Mouse (Mus musculus) embryonic facial prominence, embryonic 13.5 days (tissue): ENCODE measurements at regions not wholly inside any gene's neighbourhood (a gene's known extent, or its start where the extent isn't known, plus 50 kb on each side); places are given as distances from the start of the nearest gene placed in this dataset.
"Not testable (repeated sequence)": the region's sequence is repeated elsewhere in the genome, so short reads cannot be mapped to it uniquely, and the experiment has no call there.

ENCODE experiments used
- ATAC-seq: fragments of 200-750 bp; cut with Nextera tagmentation; 2 replicates; pipeline ENCODE4 v1.8.0; 2017; ENCODE audit warnings: low read depth; ENCODE audit not compliant: insufficient number of reproducible peaks, insufficient read depth, low FRiP score, low TSS enrichment
- H3K27ac ChIP-seq: fragments of 300-500 bp; sonication (generic); 2 replicates; pipeline ENCODE4 v1.5.1; 2015; ENCODE audit warnings: moderate library complexity, mild to moderate bottlenecking, inconsistent platforms
- H3K27me3 ChIP-seq: fragments of 300-500 bp; sonication (generic); 2 replicates; pipeline ENCODE4 v1.6.1; 2015; ENCODE audit warnings: mild to moderate bottlenecking, inconsistent platforms
- H3K36me3 ChIP-seq: fragments of 300-500 bp; sonication (generic); 2 replicates; pipeline ENCODE4 v1.6.1; 2015; ENCODE audit warnings: mild to moderate bottlenecking, inconsistent platforms
- H3K4me1 ChIP-seq: fragments of 300-500 bp; sonication (generic); 2 replicates; pipeline ENCODE4 v1.6.1; 2015; ENCODE audit warnings: inconsistent platforms
- H3K4me2 ChIP-seq: fragments of 300-500 bp; sonication (generic); 2 replicates; pipeline ENCODE4 v1.6.1; 2015; ENCODE audit warnings: moderate library complexity, mild to moderate bottlenecking, inconsistent platforms
- H3K4me3 ChIP-seq: fragments of 300-500 bp; sonication (generic); 2 replicates; pipeline ENCODE4 v1.5.1; 2015; ENCODE audit warnings: mild to moderate bottlenecking, inconsistent platforms
- H3K9ac ChIP-seq: fragments of 300-500 bp; sonication (generic); 2 replicates; pipeline ENCODE4 v1.6.1; 2015; ENCODE audit warnings: mild to moderate bottlenecking, inconsistent platforms
- H3K9me3 ChIP-seq: fragments of 300-500 bp; sonication (generic); 2 replicates; pipeline ENCODE4 v1.6.1; 2016; ENCODE audit warnings: inconsistent platforms
- WGBS: fragments of 180-500 bp; shearing (Covaris S2); methylation state at CpG from one replicate; pipeline ENCODE4 v1.1.7; 2015; ENCODE audit warnings: mixed read lengths; 5-methylcytosine and 5-hydroxymethylcytosine counted together

DNA sequence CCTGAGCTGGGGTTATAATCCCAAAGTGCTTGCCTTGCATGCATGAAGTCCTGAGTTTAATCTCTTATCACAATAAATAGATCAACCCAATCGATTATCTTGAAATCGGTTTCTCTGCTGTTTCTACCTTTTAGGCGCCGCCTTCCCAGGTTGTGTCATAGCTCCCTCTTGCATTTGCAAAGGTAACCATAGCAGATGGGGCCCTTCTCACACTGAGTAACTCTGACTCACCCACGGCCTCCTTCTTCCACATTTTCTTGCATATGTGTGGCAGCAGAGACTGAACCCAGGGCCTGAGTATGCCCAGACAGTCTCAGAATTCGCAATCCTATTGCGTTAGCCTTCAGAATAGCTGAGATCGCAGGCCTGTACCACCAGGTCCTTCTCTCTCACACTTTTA, 570.7 kb upstream of the Gm10131 start:
- Histone ChIP-seq H3K4me1 (peaks cover 9% of the 10 kb centered on the region; the same call in 1 of the 2 replicates), H3K9ac (no peak overlapping the region), H3K27me3 (no peaks in the 10 kb centered on the region), H3K36me3 (no peaks in the 10 kb centered on the region), H3K9me3 (no peaks in the 10 kb centered on the region), H3K4me2 (no peak overlapping the region), H3K4me3 (no peak overlapping the region), H3K27ac (no peak overlapping the region)
- ATAC-seq, result no peak
- 94% methylated on average over 8 of the region's 8 CpGs for WGBS

DNA sequence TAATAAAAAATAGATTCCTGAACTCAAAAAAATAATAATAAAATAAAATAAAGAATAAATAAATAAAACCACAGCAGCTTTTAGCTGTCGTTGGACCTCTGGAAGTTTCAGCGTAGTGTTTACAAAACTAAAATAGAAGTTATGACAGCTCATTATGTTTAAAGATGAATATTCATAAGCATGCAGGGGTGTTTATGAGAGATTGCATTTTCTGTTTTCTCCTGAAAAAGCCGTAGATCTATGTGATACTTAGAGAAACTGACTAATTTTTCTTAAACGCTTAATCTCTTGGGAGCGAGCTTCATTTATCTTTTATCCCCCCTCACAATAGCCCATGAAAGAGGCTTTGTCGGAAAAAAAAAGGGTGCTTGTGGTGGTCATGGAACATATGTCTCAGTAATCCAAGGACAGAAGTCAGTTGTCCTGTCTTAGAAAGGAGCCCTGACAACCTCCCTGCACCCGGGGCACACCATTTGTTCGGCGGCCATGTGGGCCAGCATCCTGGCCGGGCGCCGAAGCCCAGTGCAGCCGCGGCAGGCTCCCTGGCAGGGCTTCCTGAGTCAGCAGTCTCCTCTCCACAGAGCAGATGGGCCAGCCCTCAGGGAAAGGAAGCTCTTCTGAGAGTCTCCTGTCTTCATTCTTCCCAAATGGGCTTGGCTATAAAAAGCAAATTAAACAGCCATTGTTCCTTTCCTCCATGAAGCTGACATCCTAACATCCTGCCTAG, 568.2 kb upstream of the Gm10131 start:
- no peaks in the 10 kb centered on the region for H3K36me3 ChIP-seq
- H3K4me2 ChIP-seq, result peak overlapping the region; percentile 44
- 23% methylated on average over 14 of the region's 14 CpGs for whole genome bisulfite sequencing
- 0 out of 2 replicates have a peak overlapping the region, but pooled peaks have one; percentile 44 for H3K9ac ChIP-seq
- no peaks in the 10 kb centered on the region for H3K27me3 ChIP-seq
- peaks cover 9% of the 10 kb centered on the region; the same call in 1 of the 2 replicates for H3K4me1 ChIP-seq
- ATAC-seq, result no peak
- no peak overlapping the region for H3K4me3 ChIP-seq
- peak overlapping the region; percentile 44; the same call in 1 of the 2 replicates for H3K27ac ChIP-seq
- H3K9me3 ChIP-seq, result no peaks in the 10 kb centered on the region

DNA sequence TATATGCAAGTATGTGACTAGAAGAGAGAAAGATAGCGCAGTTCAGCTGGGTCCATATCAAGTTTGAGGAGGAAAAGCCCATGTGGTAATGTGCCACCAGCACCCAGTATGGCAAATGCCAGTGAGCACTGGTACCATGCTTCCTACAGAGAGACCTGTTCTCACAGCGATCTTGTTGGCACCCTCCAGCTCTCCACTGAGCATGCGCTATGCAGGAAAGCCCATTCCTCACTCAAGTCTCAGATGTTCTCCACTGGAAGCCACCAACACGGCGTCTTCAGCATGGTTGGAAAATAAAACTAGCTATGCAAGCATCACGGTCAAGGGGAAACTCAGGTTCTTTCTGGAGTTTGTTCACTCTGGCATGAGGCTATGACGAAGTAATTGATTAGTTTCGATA, 567.3 kb upstream of the Gm10131 start:
- Histone ChIP-seq H3K9ac (no peak overlapping the region), H3K4me2 (no peak overlapping the region), H3K4me3 (no peak overlapping the region), H3K27ac (no peak overlapping the region), H3K9me3 (no peaks in the 10 kb centered on the region), H3K27me3 (no peaks in the 10 kb centered on the region), H3K36me3 (no peaks in the 10 kb centered on the region), H3K4me1 (peaks cover 8% of the 10 kb centered on the region; the same call in 1 of the 2 replicates)
- 92% methylated on average over 8 of the region's 8 CpGs for WGBS
- no peak for ATAC-seq

DNA sequence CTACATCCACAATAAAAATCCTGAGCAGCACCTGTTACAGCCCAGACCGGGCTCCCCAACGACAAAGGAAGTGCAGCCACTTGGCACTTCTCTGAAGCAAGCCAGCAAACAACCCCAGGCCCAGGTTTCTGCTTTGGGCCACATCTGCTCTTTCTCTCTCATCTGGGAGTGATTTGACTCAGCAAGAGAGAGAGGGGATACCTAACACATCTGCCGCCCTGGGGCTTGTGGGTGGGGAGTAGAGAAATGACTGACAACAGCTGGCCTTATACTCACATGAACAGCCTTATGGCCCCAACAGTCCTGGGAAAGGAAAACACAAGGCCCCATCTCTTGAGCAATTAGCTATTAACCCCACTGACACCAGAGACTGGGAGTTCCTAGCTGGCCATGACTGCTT, 560.2 kb upstream of the Gm10131 start:
- no peak for ATAC-seq
- no peak overlapping the region for H3K27ac ChIP-seq
- no peaks in the 10 kb centered on the region for H3K36me3 ChIP-seq
- H3K4me1 ChIP-seq, result peaks cover 13% of the 10 kb centered on the region
- H3K4me3 ChIP-seq, result no peak overlapping the region
- no peaks in the 10 kb centered on the region for H3K9me3 ChIP-seq
- H3K9ac ChIP-seq, result no peak overlapping the region
- H3K27me3 ChIP-seq, result no peaks in the 10 kb centered on the region
- 14% methylated on average over 3 of the region's 3 CpGs for WGBS
- no peak overlapping the region for H3K4me2 ChIP-seq

DNA sequence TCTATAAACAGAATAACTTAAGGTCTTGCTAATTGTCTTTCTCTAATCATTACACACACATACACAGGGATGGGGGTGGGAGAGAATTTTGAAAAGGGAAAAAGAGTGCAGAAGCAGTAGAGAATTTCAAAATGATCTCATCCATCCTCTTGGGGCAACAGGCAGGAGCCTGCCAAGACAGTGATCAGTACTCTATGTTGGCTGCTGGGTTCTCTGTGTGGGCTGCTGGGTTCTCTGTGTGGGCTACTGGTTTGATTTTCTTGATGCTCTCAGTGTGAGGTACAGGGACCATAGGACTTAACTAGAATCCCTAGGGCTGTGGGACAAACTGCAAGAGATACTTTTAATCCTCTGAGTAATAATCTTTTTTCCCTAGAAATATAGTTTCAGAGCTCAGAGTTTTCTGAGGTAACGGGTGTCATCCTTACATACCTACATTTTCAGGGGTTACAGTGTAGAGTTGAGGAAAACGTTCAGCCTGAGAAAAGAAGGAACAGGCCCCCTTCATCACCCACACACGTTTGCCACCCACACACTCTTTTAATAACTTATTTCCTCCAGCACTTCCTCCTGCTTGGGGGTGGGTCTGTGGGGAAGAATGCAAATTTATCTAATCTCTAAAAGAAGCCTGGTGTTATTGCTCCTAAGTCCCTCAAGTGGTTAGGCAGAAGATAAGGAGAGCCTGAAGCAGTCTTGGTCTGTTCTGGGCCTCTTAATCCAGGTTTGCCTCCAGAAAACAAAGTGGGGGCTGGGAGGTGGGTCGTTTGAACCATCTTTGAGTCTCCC, 559.6 kb upstream of the Gm10131 start:
- no peaks in the 10 kb centered on the region for H3K36me3 ChIP-seq
- ATAC-seq, result no peak
- no peak overlapping the region for H3K4me3 ChIP-seq
- no peaks in the 10 kb centered on the region for H3K27me3 ChIP-seq
- no peak overlapping the region for H3K4me2 ChIP-seq
- H3K9ac ChIP-seq, result no peak overlapping the region
- H3K4me1 ChIP-seq, result peaks cover 13% of the 10 kb centered on the region
- no peak overlapping the region for H3K27ac ChIP-seq
- no peaks in the 10 kb centered on the region for H3K9me3 ChIP-seq
- 24% methylated on average over 4 of the region's 4 CpGs for WGBS

DNA sequence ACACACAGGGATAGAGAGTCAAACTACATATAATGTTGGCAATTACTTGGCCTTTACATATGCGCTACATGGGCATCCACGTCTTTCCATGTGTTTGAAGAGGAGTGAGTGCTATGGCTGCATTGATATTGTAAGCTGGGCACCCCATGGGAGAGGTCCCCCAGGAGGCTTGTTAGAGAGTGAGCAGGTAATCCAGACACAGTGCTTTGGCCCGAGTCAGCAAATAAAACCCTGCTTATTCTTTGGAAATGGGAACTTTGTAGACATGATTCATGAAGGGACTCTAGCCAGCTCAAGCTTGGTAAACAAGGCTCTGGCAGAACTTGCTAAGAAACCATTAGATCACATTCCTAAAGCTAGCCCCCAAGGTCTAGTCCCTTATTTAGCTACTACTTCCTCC, 557.6 kb upstream of the Gm10131 start:
- H3K27me3 ChIP-seq, result no peaks in the 10 kb centered on the region

DNA sequence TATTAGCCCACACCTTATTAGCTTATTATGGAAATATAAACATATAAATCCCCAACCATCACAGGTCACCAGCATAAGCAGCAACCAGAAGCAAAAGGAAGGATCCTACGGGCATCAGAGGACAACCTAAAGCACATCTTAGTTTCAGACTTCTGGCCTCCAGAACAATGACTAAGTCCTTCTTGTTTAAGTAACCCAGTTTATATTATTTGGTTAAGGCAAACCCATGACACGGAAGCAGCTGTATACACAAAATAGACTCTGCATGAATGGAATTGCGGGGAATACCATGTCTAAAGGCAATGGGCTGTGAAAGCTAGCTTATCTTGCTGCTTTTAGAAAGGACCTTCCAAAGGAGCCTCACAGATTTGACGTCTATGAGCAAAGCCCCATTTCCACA, 552.9 kb upstream of the Gm10131 start:
- no peak overlapping the region for H3K27ac ChIP-seq
- H3K4me2 ChIP-seq, result no peak overlapping the region
- no peak overlapping the region for H3K9ac ChIP-seq
- no peak overlapping the region for H3K4me3 ChIP-seq
- H3K9me3 ChIP-seq, result no peaks in the 10 kb centered on the region
- ATAC-seq, result no peak
- 85% methylated on average over 4 of the region's 4 CpGs for WGBS
- H3K27me3 ChIP-seq, result no peaks in the 10 kb centered on the region
- H3K4me1 ChIP-seq, result no peaks in the 10 kb centered on the region
- H3K36me3 ChIP-seq, result no peaks in the 10 kb centered on the region

More for the DNA sequence above, 557.6 kb upstream of the Gm10131 start:
- no peak overlapping the region for H3K4me2 ChIP-seq
- H3K9me3 ChIP-seq, result no peaks in the 10 kb centered on the region
- 82% methylated on average over 3 of the region's 3 CpGs for WGBS
- peaks cover 13% of the 10 kb centered on the region for H3K4me1 ChIP-seq
- H3K36me3 ChIP-seq, result no peaks in the 10 kb centered on the region
- H3K9ac ChIP-seq, result no peak overlapping the region
- no peak overlapping the region for H3K27ac ChIP-seq
- ATAC-seq, result no peak
- H3K4me3 ChIP-seq, result no peak overlapping the region

DNA sequence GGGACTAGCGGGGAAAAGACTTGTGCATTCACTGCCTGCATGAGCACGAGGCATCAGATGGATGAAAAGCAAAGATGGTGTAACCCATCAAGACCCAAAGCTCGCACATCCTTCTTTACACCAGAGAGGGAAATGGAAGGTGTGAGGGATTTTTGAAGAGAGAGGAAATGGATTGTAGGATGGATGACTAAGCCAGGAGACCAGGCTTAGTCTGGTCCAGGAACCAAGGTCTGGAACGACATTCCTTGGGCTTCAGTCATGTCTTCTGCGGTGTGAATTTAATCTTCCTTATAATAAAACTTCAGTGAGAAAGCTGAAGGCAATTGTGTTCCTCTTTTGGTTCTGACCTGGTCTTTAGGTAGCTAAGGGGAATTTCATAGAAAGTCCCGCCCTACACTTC, 551.0 kb upstream of the Gm10131 start:
- WGBS, result 94% methylated on average over 6 of the region's 6 CpGs
- H3K4me3 ChIP-seq, result no peak overlapping the region
- H3K27me3 ChIP-seq, result no peaks in the 10 kb centered on the region
- H3K4me2 ChIP-seq, result no peak overlapping the region
- H3K4me1 ChIP-seq, result no peaks in the 10 kb centered on the region
- no peak overlapping the region for H3K27ac ChIP-seq
- no peak for ATAC-seq
- no peak overlapping the region for H3K9ac ChIP-seq
- H3K9me3 ChIP-seq, result no peaks in the 10 kb centered on the region
- H3K36me3 ChIP-seq, result no peaks in the 10 kb centered on the region

DNA sequence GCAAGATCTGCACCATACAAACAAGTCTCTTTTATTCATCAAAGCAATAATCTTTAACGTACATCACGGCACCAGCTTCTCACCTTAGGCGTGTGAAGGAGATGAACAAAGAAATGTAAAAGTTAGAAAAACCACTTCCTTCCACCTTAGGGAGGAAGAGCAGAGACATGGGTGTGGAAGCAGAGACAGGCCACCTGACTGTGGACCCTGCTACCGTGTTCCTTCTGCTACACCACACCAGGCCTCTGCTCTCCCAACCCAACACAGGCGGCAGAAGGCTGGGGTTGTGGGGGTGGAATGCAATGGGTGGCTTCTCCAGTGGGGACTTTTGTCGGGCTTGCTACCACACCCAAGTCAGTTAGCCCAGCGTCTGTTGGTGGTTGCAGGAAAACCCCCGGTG, 540.2 kb upstream of the Gm10131 start:
- Histone ChIP-seq H3K4me3 (no peak overlapping the region), H3K9ac (no peak overlapping the region), H3K27me3 (no peaks in the 10 kb centered on the region), H3K9me3 (no peaks in the 10 kb centered on the region), H3K4me1 (no peaks in the 10 kb centered on the region), H3K36me3 (no peaks in the 10 kb centered on the region), H3K27ac (no peak overlapping the region), H3K4me2 (no peak overlapping the region)
- ATAC-seq, result no peak
- 87% methylated on average over 8 of the region's 8 CpGs for WGBS

DNA sequence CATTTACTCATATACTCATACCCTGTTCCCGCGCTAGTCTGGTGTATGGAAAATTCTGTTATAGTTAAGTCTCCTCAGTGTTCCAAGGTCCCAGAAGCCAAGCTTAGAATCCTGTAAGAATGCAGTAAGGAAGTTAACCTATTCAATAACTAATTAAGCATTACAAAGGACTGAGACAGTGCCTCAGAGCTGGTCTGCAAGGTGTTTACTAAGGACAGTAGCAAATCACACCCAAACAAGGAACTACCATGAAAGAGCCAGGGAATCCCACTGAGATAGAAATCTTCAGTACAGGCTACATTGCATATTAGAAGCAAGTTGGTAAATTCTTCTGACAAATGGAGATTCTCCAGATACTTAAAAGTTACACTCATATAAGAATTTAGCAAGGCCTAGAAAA, 516.7 kb upstream of the Gm10131 start:
- not testable (repeated sequence) for H3K9ac ChIP-seq, H3K36me3 ChIP-seq, H3K4me1 ChIP-seq, H3K9me3 ChIP-seq, H3K27ac ChIP-seq, ATAC-seq, H3K4me3 ChIP-seq, H3K4me2 ChIP-seq, H3K27me3 ChIP-seq
- WGBS, result 94% methylated on average over 2 of the region's 2 CpGs

DNA sequence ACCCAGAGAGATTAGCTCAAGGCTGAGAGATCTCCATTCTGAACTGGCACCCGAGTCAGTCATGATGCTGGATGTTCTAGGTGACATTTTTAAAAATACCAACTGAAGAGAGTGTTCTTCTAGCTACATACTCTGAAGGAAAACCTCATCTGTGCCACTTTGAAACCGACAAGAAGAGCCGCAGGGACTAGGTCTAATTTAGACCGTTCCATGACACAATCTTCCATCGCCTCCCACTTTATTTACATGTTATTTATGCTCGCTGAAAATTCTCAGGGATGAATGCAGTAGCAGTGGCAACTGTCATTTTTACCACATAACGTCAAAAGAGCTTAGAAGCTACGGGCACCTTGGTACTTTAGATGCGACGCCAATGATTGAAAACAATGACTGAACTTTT, 514.1 kb upstream of the Gm10131 start:
- Histone ChIP-seq H3K4me2 (no peak overlapping the region), H3K4me1 (0 out of 2 replicates have a peak, but pooled peaks cover 6% of the 10 kb centered on the region)
- 89% methylated on average over 10 of the region's 10 CpGs for WGBS

DNA sequence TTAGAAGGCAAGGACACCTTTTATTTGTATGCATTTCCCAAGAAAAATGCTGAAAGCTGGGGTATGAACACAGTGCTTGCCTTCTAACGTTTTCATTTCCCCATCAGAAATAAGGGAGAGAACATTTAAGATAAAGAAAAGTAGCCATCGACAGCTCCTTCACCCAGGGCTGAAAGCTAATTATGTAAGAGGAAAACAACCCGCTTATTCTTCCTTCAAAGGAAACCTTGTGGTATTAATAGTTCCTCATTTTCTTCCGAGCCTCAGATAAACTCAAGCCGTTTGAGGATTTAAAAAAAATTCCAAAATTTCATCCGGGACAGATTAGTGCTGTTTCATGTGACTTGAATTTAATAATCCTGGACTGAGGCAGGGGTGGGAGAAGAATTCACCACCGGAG, 512.2 kb upstream of the Gm10131 start:
- no peak overlapping the region for H3K9ac ChIP-seq
- 18% methylated on average over 7 of the region's 7 CpGs for WGBS
- H3K27me3 ChIP-seq, result no peaks in the 10 kb centered on the region
- no peak for ATAC-seq
- no peak overlapping the region for H3K4me3 ChIP-seq
- no peak overlapping the region for H3K4me2 ChIP-seq
- no peak overlapping the region for H3K27ac ChIP-seq
- no peaks in the 10 kb centered on the region for H3K36me3 ChIP-seq
- H3K4me1 ChIP-seq, result 0 out of 2 replicates have a peak, but pooled peaks cover 6% of the 10 kb centered on the region
- H3K9me3 ChIP-seq, result no peaks in the 10 kb centered on the region

More for the DNA sequence above, 514.1 kb upstream of the Gm10131 start:
- ATAC-seq, result no peak
- Histone ChIP-seq H3K4me3 (no peak overlapping the region), H3K27me3 (no peaks in the 10 kb centered on the region), H3K36me3 (no peaks in the 10 kb centered on the region), H3K9me3 (no peaks in the 10 kb centered on the region), H3K27ac (no peak overlapping the region), H3K9ac (no peak overlapping the region)
